Mouse (Mus musculus): ENCODE measurements at regions not wholly inside any gene's neighbourhood (a gene's known extent, or its start where the extent isn't known, plus 50 kb on each side); places are given as distances from the start of the nearest gene placed in this dataset.

DNA sequence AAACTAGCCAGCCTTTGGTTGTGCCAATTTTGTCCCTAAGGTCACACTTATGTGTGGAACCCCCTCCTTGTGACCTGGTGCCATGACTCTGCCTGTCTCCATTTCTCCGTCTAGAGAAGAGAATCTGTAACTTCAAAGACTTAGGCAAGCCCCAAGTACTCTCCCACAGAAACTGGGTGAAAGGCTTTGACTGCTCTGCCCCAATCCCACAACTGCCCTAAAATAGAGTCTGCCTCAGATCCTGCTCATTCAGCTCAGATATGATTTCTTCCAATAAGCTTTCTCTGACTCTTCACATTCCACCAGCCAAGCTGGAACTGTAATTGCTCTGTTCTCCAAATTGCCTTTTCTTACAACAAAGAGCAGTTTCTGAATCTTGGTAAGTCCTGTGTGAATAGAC lies 107.4 kb upstream of the Bcl6 start:
- DNase-seq (ENCODE audit: low read depth, low spot score), result no peak

DNA sequence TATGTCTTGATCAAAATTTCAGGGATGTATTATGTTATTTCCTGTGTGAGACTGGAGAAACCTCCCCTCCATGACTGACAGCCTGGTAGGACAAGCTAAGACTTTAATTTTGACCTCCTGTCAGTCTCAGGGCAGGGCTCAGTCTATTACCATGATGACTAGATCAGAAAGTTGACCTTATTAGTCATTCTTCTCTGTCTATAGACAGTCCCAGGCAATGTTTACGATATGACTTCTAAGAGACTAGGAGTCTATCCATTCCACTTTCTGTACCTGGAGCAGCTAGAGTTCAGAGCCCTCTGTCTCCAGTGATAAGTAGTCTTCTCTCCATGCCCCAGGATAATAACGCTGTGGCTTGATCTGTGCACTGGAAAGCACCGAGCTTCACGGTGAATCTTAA lies 107.0 kb upstream of the Bcl6 start:
- DNase-seq (ENCODE audit: low read depth, low spot score), result no peak

DNA sequence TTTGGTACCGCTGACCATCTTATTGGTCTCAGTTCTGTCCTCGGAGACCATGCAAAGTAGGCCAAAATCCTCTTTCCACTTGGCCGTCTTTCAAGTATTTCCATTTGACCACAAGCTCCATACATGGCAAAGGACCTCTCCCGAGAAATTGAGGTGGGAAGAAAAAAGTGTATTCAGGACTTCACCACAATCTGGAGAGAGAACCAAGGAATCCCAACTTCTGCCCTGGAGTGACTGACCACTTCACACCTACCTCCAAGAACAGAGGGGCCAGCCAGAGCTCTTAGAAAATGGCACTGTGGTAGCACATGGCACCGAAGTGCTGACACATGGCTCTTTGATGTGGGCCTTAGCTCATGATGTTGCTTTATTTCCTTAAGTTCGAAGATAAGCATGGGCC lies 105.9 kb upstream of the Bcl6 start:
- no peak for DNase-seq (ENCODE audit: low read depth, low spot score)

DNA sequence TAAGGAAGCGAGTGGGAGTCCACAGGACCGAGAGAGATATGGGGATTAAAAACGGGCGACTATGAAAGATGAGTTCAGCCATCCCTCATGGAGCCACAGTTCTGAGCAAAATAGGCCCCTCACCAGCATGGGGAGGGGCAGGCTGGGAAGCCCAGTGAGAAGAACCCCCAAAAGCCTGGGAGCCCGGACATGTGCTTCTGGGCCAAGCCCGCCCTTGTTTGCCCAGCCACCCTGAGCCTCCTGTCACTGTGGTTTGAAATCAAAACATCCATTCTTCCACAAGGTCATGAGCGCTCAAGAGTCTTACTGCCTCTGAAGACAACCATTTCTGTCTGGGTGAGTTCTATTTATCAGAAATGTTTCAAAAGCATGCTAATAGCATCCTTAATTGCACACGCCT lies 105.0 kb upstream of the Bcl6 start:
- no peak for DNase-seq (ENCODE audit: low read depth, low spot score)

DNA sequence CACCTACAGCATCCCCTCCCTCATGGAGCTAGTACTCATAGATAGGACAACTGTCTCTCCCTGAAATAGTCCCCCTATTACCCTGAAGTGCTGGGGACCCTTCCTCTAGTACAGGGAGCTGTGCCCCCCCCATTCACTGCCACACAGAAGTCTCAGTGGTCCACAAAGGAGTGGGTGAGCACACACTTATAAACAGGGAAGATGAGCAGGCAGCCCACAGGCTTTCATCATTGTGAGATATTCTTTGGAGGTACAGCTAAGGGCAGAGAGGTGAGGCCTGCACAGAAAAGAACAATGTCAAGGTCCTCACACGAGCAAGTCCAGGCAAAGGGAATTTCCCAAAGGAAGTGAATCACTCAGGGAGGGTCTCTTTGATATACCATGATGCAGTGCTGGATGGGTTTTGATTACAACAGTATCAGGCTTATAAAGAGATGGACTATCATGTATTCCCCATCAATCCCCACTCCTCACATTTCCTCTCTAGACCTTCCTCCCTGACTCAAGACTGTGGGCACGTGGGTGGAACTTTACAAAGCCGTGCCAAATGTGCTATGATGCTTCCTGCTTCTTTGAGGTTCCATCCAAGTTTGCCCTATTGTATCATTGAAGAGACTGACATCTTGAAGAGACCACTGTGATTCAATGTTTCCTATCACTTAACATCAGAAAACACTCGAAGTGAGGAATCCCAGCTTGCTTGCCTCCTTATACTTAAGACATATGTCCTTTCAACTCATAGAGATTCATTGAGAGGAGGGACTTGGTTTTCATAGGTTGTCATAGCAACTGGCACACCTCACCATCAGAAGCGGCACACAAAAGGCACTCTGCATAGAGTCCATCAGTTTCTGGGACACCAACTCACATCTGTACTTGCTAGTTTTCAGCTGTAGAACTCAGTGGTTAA lies 104.2 kb upstream of the Bcl6 start:
- no peak for DNase-seq (ENCODE audit: low read depth, low spot score)

DNA sequence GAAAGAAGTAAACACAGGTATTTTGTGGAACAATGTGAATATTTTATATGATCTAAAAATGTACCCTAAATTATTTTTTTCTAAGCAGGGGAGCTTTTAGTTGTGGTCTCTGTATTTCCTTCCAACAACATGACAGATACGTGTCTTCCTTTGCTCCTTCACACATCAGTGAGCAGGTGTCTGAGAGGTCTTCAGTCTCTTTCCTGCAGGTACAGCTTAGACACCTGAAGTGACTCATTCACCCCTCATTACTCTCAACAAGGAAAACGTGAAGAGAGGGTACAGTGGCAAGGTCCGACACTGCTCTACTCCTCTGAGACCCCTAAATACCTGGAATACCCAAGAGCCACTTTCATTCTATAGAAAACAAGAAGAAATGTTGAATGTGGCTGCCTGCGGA lies 103.5 kb upstream of the Bcl6 start:
- DNase-seq (ENCODE audit: low read depth, low spot score), result no peak

DNA sequence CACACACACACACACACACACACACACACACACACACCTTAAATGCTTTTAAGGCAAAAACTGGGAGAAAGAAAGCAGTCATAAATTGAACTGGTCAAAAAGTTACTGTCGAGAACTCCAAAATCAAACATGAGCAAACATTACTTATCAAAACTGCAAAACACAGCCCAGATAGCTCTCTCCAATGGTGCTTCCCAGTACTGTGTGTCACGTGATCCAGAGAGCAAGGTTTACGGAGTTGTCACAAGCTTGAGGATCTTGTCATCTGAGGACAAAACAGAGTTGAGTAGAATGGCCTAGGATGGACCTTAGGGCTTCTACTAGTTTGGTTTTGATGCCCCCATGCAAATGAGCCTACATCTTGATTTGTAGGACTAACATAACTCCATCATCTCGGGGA lies 102.3 kb upstream of the Bcl6 start:
- no peak for DNase-seq (ENCODE audit: low read depth, low spot score)

DNA sequence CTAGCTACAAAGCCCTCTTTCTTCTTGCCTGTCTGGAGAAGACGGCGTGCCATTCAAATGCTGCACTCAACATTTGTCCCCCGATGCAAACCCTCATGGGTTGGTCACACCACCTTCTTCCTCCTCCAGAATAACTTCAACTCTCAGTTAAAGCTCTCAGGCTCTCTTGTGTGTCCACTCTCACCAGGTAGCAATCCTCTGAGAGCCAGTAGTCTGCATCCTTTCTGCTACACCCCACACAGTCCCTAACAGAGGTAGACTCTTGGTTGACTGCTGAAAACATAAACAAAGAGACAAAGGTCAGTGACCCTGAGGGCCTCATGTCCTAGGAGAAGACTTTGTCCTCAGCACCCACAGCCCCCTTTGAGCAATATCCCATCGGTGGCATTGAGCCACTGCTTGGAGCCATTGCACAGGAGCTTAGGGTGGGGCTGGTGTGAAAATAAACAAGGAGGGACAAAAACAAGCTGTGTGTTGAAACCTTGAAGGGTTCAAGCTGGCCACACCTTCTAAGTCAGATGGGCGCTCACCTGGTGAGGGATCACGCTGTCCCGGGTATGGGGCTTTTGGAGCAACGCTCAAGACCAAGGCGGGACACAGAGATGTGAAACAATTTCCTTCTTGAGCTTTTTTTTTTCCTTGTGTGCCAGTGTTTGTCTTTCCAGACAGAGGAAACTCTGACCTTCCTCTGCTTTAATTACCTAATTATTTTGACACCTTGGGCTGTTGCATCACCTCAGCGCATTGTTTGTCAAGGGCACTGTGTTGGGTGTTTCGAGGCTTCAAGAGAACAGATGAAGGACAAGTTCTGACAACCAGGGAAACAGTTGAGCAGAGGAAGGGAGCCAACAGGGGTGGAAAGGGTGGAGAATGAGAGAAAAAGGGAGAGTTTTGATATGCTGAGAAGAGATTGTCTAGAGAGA lies 101.4 kb upstream of the Bcl6 start:
- no peak for DNase-seq (ENCODE audit: low read depth, low spot score)

DNA sequence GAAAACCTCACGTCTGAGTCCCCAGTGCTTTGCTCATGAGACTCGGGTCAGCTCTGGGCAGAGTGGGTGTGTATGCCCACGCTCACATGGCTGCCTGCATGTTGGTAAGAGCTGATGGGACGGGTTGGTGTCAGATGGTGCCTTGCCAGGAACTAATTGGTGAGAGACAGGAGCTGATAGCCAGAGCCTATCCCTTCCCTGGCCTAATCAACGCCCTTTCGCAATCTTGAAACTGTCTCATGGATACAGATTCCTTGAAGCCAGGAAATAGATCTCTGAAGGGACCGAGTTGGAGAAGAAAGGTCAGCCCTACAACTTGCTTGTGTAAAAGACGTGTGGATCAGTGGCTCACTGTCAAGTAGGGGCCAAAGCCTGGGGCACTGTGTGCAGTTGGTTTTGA lies 95.3 kb upstream of the Bcl6 start:
- no peak for DNase-seq (ENCODE audit: low read depth, low spot score)

DNA sequence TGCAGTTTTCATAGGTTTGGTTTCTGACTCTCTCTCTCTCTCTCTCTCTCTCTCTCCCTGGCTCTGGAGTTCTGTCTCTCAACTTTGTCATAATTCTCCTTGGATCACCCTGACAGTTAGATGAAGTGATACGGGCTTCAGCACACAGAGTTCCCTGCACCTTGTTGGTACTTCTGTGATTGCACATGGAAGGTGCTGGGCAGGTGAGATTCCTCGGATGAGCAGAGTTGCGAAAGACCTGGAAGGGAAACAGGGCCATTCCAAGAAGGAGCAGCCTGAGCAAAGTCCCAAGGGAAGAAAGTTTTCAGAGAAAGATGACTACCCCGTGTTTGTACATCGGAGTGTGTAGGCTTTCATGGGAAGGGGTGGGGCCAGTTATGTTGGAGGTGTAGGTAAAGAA lies 91.8 kb upstream of the Bcl6 start:
- DNase-seq (ENCODE audit: low read depth, low spot score), result no peak

DNA sequence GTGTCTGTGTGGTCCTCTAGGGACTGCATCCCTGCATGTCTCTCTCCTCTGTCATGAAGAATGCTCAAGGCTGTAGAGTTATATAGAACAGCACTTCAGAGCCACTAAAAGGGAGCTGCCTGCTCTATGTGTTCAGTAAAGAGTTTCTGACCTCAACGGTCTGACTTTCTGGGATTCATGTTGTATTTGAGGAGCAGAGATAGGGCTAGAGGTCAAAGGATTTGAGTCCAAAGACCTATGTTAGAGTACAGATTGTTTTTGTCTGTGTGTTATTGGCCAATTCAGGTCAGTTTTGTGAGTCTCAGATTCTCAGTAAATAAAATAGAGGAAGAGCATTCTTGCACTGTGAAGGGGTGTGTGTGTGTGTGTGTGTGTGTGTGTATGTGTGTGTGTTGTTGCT lies 90.0 kb upstream of the Bcl6 start:
- DNase-seq (ENCODE audit: low read depth, low spot score), result no peak

DNA sequence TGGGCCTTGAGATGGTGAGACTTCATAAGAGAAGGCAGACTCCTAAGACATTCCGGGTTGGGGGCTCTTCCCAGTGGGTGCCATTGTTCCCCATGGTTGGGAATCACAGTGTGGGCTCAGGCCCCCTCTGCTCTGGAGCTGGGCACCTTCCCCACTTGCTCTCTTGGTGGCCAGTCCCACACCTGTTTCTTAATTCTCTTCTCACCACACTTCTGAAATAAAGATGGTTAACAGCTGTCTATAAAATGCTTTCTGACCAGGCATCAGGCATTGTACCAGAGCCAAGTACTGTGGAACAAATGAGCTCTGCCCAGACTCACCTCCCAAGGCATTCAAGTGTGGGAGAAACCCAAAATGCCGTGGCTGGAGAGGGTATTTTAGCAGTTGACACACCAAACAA lies 88.8 kb upstream of the Bcl6 start:
- DNase-seq (ENCODE audit: low read depth, low spot score), result no peak

DNA sequence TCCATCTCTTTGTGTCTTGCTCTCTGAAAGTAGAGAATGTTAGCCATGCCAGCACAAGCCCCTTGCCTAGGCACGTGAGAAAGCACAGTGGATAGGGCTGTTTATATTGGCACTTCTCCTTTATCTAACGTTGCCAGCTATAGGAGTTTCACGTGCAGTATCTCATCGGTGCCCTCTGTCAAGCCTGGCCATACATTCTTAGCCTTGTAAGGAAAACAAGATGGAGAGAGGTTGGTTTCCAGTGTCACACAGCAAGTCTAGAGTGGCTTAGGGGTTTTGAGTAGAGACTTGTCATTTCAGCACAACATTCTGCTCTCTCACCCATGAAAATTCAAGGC lies 88.1 kb upstream of the Bcl6 start:
- no peak for DNase-seq (ENCODE audit: low read depth, low spot score)

DNA sequence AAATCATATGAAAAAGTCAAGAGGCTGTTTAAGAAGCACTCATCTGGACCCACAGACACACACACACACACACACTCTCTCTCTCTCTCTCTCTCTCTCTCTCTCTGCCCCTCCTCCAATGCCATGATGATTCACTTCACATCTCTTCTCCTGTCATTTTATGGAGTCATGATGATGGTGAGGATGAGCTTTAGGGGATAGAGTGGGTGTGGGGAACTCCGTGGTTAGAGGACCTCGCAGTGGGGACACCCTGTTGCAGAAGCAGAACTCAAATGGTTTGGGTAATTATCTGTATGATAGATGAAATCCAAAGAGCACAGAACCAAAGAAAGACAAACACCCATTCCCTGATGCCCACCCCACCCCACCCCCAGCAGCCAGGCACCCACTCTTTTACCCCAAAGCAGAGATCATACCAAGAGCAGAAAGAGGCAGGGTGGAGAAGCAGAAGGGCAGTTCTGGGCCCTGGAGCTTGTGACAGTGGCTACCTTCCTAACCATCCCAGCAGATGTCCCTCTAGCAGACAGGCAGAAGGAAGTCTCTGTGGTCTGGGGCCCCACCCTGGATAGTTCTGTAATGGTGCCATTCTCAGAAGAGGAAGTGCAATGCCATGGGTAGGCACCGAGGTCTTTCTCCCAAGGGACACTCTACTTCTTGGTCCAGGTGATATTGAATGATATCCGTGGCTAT lies 87.6 kb upstream of the Bcl6 start:
- DNase-seq (ENCODE audit: low read depth, low spot score), result no peak

DNA sequence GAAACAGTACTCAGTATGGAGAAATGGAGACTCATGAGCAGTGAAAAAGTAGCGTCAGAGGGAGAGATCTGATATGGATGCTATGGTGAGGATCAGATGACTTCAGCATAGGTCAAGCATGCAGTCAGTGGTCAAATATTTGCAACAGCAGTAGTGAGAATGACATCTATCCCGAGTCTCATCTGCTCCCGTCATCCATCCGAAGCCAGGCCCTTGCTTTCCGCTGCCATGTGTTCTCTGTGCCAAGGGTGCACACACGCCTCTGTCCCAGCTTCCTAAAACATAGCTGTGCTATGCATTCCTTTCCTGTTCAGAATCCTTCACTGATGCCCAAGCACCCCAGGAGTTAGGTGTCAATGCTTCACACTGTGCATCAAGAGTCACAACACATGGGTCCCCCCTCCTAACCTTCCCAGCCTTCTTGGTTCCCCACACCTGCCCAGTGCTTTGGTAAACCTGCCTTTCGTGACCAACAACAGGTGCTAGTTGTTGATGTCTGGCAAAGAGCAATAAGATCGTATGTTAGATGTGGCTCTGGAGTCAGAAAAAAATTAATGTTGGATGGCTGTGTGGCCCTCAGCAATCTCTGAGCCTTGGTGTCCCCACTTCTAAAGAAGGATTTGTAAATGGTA lies 85.1 kb upstream of the Bcl6 start:
- DNase-seq (ENCODE audit: low read depth, low spot score), result no peak

DNA sequence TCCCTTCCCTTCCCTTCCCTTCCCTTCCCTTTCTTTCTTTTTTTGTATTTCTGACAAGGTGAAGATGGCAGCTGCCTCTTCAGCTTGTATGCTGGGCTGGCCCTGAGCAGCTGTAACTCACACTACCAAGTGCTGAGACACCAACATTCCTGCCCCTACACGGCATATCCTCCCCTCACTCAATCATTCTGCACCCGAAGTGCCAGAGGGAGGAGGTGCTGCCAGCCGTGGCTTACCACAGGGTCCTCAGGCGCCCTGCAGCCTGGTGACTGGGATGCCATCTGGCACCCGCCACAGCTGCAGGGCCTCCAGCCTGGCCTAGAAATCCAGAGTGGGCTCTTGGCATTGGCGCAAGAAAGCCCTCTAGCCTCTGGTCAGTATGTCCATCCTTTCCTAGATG lies 84.4 kb upstream of the Bcl6 start:
- no peak for DNase-seq (ENCODE audit: low read depth, low spot score)

DNA sequence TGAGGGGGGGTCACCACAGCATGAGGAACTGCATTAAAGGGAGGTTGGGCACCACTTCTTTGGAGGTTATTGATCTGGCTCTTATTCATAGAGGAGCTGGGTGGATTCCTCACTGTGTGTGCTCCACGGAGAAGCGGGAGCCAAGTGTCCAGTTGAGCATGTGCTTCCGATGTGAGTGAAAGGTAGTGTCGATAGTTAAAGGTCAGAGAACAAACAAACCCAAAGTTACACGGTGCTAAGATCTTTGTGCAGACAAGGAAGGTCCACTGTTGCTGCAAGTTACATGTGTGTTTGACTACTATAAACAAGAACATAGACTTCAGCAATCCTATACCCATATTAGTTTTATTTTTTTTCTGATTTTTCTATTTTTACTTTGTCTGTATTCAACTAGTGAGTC lies 80.8 kb upstream of the Bcl6 start:
- no peak for DNase-seq (ENCODE audit: low read depth, low spot score)

DNA sequence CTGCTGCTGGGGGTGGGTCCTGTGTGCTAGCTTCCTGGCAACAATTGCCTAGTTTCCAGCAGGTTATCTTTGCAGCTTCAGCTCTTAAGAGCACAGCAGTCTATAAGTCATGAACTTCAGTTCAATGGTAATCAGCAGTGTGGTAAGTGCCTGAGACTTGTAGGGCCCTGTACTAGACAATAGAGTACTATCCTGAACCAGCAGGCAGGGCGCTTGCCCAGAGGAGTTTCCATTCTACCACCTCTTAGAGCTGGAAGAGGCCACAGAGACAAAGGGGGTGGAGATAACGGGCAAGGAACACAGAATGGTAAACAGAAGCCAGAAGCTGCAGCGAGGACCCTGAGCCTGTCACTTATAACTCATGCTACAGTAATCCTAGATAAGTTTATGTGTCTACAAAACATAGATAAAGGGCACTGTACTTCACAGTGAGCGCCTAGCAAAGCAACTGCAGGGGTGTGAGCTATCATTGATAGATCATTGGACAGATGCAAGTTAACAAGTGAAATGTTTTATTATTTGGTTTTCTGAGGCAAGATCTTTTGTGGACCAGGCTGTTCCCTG lies 79.7 kb upstream of the Bcl6 start:
- no peak for DNase-seq (ENCODE audit: low read depth, low spot score)

DNA sequence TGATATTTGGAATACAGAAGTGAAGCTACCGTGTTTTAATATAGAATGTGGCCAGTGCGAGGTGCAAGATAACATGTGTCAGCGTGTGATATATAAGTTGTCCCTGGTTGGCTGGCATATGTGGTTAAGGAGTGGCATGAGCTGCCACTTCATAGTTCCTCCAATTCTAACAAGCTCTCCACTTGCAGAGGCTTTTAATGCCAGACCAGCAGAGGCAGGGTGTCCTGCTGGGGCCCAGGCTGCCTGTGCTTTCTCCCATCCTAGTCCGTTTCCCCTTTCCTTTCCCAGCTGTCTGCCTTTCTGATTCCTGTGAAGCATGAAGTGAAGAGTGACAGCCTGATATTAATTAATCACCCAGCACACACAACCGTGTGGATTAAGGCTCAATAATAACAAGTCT lies 73.7 kb upstream of the Bcl6 start:
- no peak for DNase-seq (ENCODE audit: low read depth, low spot score)

DNA sequence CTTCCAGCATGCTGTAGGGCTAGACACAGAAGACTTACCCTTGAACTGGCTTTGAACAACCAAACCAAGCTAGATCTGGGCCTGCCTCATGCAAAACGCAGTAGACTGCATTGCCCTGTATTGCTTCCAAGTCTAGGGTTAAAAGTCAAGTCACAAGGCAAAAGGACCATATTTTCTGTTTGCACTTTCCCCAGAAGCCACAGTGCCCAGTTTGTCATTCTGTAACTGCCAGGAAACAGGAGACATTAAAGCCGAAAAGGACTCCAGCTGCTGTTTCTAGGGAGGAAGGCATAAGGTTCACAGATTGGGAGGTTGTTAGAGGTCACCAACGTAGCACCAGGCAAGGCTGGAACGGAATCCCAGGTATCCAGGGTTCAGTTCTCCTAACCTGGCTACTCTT lies 72.8 kb upstream of the Bcl6 start:
- DNase-seq (ENCODE audit: low read depth, low spot score), result no peak

DNA sequence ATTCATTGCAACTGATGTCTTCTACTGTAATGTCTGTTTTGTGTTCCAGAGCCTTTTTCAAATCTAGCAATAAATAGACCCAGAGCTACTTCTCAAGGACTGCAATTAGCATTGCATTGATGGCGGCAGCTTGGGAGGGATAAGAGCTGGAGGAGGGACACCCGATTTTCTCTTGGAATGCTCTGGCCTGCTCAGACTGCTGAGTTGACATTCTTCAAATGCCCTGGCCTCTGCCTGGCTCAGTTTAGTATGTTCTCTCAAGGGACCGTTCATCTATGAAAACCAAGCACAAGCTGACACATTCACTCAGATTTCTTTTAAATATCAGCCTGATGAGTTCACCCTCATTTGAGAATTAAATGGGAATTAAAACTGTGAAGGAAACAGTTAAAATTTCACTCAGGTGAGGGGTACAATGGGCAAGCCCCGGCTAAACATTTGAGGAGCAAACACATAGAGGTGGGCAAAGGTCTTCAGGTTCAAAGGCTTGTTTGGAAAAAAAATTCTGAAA lies 70.5 kb upstream of the Bcl6 start:
- no peak for DNase-seq (ENCODE audit: low read depth, low spot score)

All from ES-CJ7 (cell line).